Mouse (Mus musculus): Measurements from ENCODE around the gene Nptx1.

Gene Nptx1

DNA sequence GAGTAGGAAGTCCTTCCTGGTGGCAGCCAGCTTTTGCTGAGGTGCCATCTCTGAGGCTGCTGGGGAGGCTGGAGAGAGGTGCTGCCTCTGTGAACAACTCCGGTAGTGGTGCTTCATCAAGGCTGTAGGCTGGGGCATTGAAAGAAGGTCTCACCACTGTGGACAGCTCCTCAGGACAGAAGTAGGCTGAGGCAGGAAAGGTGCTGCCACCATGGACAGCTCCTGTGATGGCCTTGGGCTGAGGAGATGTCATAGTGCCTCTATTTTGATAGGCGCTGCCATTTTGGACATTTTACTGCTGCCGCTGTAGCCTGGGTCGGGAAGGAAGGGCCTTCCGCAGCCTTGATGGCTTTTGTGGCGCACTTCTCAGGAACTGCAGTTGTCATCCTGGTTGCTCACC, 54.7 kb downstream of the Nptx1 start:
- DNase-seq (ENCODE audit: low read depth, low spot score) = no peak

DNA sequence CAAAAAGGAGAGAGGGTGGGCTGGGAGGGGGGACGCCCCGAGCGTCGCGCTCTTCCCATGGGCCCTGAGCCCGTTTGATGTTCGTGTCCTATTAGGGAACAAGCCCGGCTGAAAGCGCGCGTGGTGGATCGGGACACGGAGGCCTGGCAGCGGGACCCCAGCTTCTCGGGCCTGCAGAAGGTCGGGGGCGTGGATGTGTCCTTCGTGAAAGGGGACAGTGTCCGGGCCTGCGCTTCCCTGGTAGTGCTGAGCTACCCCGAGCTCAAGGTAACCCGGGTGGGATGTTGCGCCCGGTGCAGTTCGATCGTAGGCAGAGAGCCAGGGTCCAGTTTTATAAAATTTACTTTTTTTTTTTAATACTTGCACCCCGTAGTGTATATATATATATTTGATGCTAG, 55.9 kb downstream of the Nptx1 start:
- DNase-seq (ENCODE audit: low read depth, low spot score) = no peak

DNA sequence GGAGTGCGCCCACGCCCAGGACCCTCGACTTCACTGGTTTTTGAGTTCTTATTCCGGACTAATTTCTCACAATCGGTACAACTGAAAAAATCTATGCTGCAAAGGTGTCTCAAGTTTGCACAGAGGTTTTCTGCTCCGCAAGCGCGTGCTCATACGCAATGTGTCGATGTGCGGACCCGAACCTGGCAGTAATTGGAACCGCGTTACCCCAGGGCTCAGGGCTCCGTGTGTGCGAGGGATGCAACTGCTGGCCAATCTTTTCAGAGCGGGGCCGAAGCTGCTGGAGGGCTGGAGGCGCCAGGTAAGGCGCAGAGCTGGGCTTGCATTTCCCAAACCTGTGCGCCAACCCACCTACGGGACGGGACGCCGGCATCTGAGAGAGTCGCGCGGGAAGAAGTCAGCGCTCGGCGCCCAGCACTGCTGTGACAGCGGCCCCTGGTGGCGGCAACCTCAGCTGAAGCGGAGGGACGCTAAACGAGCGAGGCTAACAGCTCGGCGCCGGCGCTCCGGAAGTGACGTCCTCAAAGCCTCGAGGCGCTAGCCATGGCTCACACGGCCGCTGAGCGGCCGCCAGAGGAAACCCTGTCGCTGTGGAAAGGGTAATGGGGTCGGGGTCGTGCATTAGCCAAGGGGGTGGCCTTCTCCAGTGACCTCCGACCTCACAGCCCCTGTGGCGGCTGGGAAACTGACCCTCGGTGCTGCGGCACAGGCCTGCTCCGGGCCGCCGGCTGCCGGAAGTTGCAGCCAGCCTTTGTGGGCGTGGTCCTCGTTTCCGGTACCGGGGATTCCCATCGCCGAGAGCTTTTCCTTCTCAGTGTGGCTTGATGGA, 56.5 kb downstream of the Nptx1 start, which contains the start of gene Endov:
Gene Endov, plus strand, starts transcription at position 487 of the 829 bp plus-strand sequence.
- peak; percentile 97 for DNase-seq (ENCODE audit: low read depth, low spot score)

All from telencephalon, adult 2 months (tissue).